Mouse (Mus musculus) embryo, embryonic 11.5 days (tissue): ENCODE results near the gene Lst1.

Experiments
- DNase-seq: peaks from one replicate; pipeline ENCODE4 v3.0.0-alpha.2; 2012; ENCODE audit warnings: low read depth, low spot score

The Lst1 gene

GRCm38 (mm10) chr17:35209785-35210535, 21.7 kb upstream of the Lst1 start:
- DNase-seq: no peak

GRCm38 (mm10) chr17:35205380-35205769, 17.1 kb upstream of the Lst1 start:
- no peak for DNase-seq

GRCm38 (mm10) chr17:35204494-35205379, 16.5 kb upstream of the Lst1 start, which contains the start of gene Lta:
Gene Lta (minus strand): TSS chr17:35205351.
- no peak for DNase-seq

- DNase-seq: no peak
Measured at GRCm38 (mm10) chr17:35202442-35202841, 14.2 kb upstream of the Lst1 start.

- no peak for DNase-seq
Measured at GRCm38 (mm10) chr17:35201787-35202186, 13.5 kb upstream of the Lst1 start, which contains the start of gene Tnf. Gene Tnf (minus strand): TSS chr17:35202007.

GRCm38 (mm10) chr17:35201128-35201527, 12.9 kb upstream of the Lst1 start:
- DNase-seq: no peak

- no peak for DNase-seq
Measured at GRCm38 (mm10) chr17:35200398-35200797, 12.2 kb upstream of the Lst1 start.

- no peak for DNase-seq
Measured at GRCm38 (mm10) chr17:35198946-35199345, 10.7 kb upstream of the Lst1 start.

GRCm38 (mm10) chr17:35198029-35198428, 9.8 kb upstream of the Lst1 start:
- no peak for DNase-seq

GRCm38 (mm10) chr17:35197126-35197525, 8.9 kb upstream of the Lst1 start:
- no peak for DNase-seq

- DNase-seq: no peak
Measured at GRCm38 (mm10) chr17:35196321-35196641, 8.0 kb upstream of the Lst1 start.

GRCm38 (mm10) chr17:35195631-35196320, 7.5 kb upstream of the Lst1 start:
- peak; percentile 45 for DNase-seq

GRCm38 (mm10) chr17:35194844-35195630, 6.8 kb upstream of the Lst1 start:
- DNase-seq: no peak

- DNase-seq: no peak
Measured at GRCm38 (mm10) chr17:35193881-35194843, 5.9 kb upstream of the Lst1 start, which contains the start of gene Ltb. Gene Ltb (plus strand): TSS chr17:35194439.

- no peak for DNase-seq
Measured at GRCm38 (mm10) chr17:35192924-35193323, 4.7 kb upstream of the Lst1 start.

- DNase-seq: no peak
Measured at GRCm38 (mm10) chr17:35191723-35192122, 3.5 kb upstream of the Lst1 start.

- DNase-seq: no peak
Measured at GRCm38 (mm10) chr17:35190096-35190495, 1.9 kb upstream of the Lst1 start.

- DNase-seq: no peak
Measured at GRCm38 (mm10) chr17:35189186-35189585, 947 bp upstream of the Lst1 start.

- no peak for DNase-seq
Measured at GRCm38 (mm10) chr17:35187345-35187744, 894 bp downstream of the Lst1 start.

- DNase-seq: no peak
Measured at GRCm38 (mm10) chr17:35186681-35187080, 1.6 kb downstream of the Lst1 start.
